Mouse (Mus musculus): ENCODE data around the gene Lmx1a.

Lmx1a gene

GRCm38 (mm10) chr1:167878354-167878753, 189.3 kb downstream of the Lmx1a start:
- DNase-seq (ENCODE audit: extremely low spot score, low read depth, low spot score) = no peak

DNA sequence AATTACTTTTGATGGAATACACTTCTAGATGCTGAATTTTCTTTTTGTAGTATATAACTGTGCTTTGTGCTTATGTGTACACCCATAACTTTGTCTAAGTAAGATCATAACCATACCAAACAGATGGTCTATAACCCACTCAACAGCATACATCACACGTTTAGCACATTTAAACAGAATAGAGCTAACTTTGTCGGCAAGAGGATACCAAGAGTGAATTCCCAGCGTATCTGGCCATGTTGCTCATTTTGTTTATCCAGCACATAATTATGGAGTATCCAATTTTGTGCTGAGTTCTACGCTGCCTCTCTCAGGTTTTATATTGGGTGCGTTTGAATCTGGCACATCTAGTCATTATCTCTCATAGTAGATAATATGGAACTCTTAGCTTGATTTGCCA, 196.7 kb downstream of the Lmx1a start:
- DNase-seq (ENCODE audit: extremely low spot score, low read depth, low spot score) = no peak

DNA sequence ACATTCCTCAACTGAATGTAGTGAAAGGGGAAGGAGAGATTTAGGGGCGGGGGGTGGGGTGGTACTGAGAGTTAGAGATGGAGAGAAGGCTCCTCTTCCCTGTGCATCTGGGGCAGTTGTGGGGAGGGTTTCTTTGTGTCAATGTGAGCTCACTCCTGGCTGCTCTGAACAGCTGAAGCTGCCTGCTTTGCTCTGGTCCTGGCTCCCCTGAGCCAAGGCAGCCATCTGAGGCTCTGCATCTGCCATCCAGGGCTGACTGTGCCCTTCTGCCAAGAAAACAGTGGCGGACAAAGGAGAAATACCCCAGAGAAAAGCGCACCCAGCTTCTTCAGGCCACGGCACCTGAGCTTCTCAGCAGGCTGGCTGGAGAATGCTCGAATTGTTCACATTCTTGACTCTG, 199.1 kb downstream of the Lmx1a start:
- no peak for DNase-seq (ENCODE audit: extremely low spot score, low read depth, low spot score)

- DNase-seq (ENCODE audit: extremely low spot score, low read depth, low spot score) = peak; percentile 52
These were observed 199.8 kb downstream of the Lmx1a start for GRCm38 (mm10) chr1:167888816-167889215.

GRCm38 (mm10) chr1:167896234-167896633, 207.2 kb downstream of the Lmx1a start:
- peak; percentile 37 for DNase-seq (ENCODE audit: extremely low spot score, low read depth, low spot score)

Measured in hindlimb bud, embryonic 11.5 days (tissue).